Mouse (Mus musculus) lung, embryonic 14.5 days (tissue): ENCODE results near the gene Olfr467. TPM values are rescaled to one million over a fixed set of nuclear protein-coding genes. Genes with fewer than 3 reads are reported as not detected.

ENCODE experiments used
- ATAC-seq: fragments of 200-750 bp; cut with Nextera tagmentation; 2 replicates; pipeline ENCODE4 v1.8.0; 2017; ENCODE audit warnings: mild to moderate bottlenecking, moderate TSS enrichment, moderate library complexity; ENCODE audit not compliant: insufficient read depth
- DNase-seq: peaks from one replicate; pipeline ENCODE4 v3.0.0-alpha.2; 2015
- H3K27ac ChIP-seq: fragments of 300-500 bp; sonication (generic); 2 replicates; pipeline ENCODE4 v1.5.1; 2014; ENCODE audit warnings: low read depth, mild to moderate bottlenecking, moderate library complexity
- H3K27me3 ChIP-seq: fragments of 300-500 bp; sonication (generic); 2 replicates; pipeline ENCODE4 v1.6.1; 2014; ENCODE audit warnings: low read length, control low read depth; ENCODE audit not compliant: insufficient read depth
- H3K36me3 ChIP-seq: fragments of 300-500 bp; sonication (generic); 2 replicates; pipeline ENCODE4 v1.6.1; 2014; ENCODE audit warnings: control low read depth; ENCODE audit not compliant: insufficient read depth
- H3K4me1 ChIP-seq: fragments of 300-500 bp; sonication (generic); 2 replicates; pipeline ENCODE4 v1.6.1; 2014; ENCODE audit warnings: antibody characterized with exemption, control low read depth; ENCODE audit not compliant: insufficient read depth
- H3K4me2 ChIP-seq: fragments of 300-500 bp; sonication (generic); 2 replicates; pipeline ENCODE4 v1.6.1; 2014; ENCODE audit warnings: mild to moderate bottlenecking
- H3K4me3 ChIP-seq: fragments of 300-500 bp; sonication (generic); 2 replicates; pipeline ENCODE4 v1.5.1; 2014; ENCODE audit warnings: low read depth, low read length
- H3K9ac ChIP-seq: fragments of 300-500 bp; sonication (generic); 2 replicates; pipeline ENCODE4 v1.6.1; 2014
- H3K9me3 ChIP-seq: fragments of 300-500 bp; sonication (generic); 2 replicates; pipeline ENCODE4 v1.6.1; 2016; ENCODE audit warnings: low read depth, low read length, control low read depth
- CTCF ChIP-seq: IDR thresholded peaks from 2 replicates; pipeline ENCODE4 v1.5.1; 2016; ENCODE audit warnings: antibody characterized with exemption, low read depth
- WGBS: fragments of 180-500 bp; shearing (Covaris S2); extraction: QIAGEN DNeasy Blood & Tissue Kit; methylation state at CpG from one replicate; pipeline ENCODE4 v1.1.7; 2014; 5-methylcytosine and 5-hydroxymethylcytosine counted together
- polyA plus RNA-seq: library from polyadenylated mRNA; unstranded; fragments of >200 nt; fragmentation: Nextera tagmentation; extraction: Ambion mirVana; gene quantifications from 2 replicates; pipeline ENCODE4 v1.2.1, GENCODE M21; 2014

The Olfr467 gene
- polyA plus RNA-seq, result not detected in 2 replicates

- no peak within 1 kb of the TSS for H3K9ac ChIP-seq
- no peak within 1 kb of the TSS for H3K27ac ChIP-seq
- no peaks in the 10 kb centered on the region for H3K27me3 ChIP-seq
- no peaks in the 10 kb centered on the region for H3K36me3 ChIP-seq
- DNase-seq (no peak), ATAC-seq (no peak)
- no peaks in the 10 kb centered on the region; the same call in 1 of the 2 replicates for H3K9me3 ChIP-seq
- H3K4me2 ChIP-seq, result no peak within 1 kb of the TSS
- TF ChIP-seq CTCF, result no peak
- no peak within 1 kb of the TSS for H3K4me3 ChIP-seq
- H3K4me1 ChIP-seq, result no peaks in the 10 kb centered on the region
These were observed at the start of gene Olfr467 for GRCm38 (mm10) chr7:107811963-107812362. TSS of gene Olfr467 (plus strand) at chr7:107812263.

GRCm38 (mm10) chr7:107770812-107771211 lies 41.3 kb upstream of the Olfr467 start:
- no peak overlapping the region for H3K4me3 ChIP-seq
- no peak overlapping the region for H3K9ac ChIP-seq
- DNase-seq, result no peak
- H3K9me3 ChIP-seq, result no peaks in the 10 kb centered on the region
- no peak for ATAC-seq
- no peak overlapping the region for H3K27ac ChIP-seq
- no peaks in the 10 kb centered on the region for H3K36me3 ChIP-seq
- no peaks in the 10 kb centered on the region for H3K4me1 ChIP-seq
- WGBS, result 58% methylated on average over 6 of the region's 6 CpGs
- H3K27me3 ChIP-seq, result no peaks in the 10 kb centered on the region
- TF ChIP-seq CTCF, result no peak
- no peak overlapping the region for H3K4me2 ChIP-seq

- no peaks in the 10 kb centered on the region for H3K4me1 ChIP-seq
- H3K27me3 ChIP-seq, result no peaks in the 10 kb centered on the region
- no peaks in the 10 kb centered on the region for H3K36me3 ChIP-seq
- H3K9me3 ChIP-seq, result no peaks in the 10 kb centered on the region
- 66% methylated on average over 1 of the region's 1 CpGs for WGBS
- no peak overlapping the region for H3K9ac ChIP-seq
- ATAC-seq, result no peak
- no peak overlapping the region for H3K27ac ChIP-seq
- TF ChIP-seq CTCF, result no peak
- no peak overlapping the region for H3K4me2 ChIP-seq
- DNase-seq, result no peak
- H3K4me3 ChIP-seq, result no peak overlapping the region
These were observed 33.8 kb upstream of the Olfr467 start for GRCm38 (mm10) chr7:107778216-107778615.

GRCm38 (mm10) chr7:107779611-107780010 lies 32.5 kb upstream of the Olfr467 start:
- WGBS, result 38% methylated on average over 4 of the region's 4 CpGs

GRCm38 (mm10) chr7:107787977-107788620 lies 24.0 kb upstream of the Olfr467 start:
- TF ChIP-seq CTCF, result peak; percentile 66
- WGBS, result 46% methylated on average over 3 of the region's 3 CpGs

More at GRCm38 (mm10) chr7:107779611-107780010, 32.5 kb upstream of the Olfr467 start:
- Histone ChIP-seq H3K4me3 (no peak overlapping the region), H3K9me3 (no peaks in the 10 kb centered on the region), H3K4me2 (no peak overlapping the region), H3K4me1 (no peaks in the 10 kb centered on the region), H3K27ac (no peak overlapping the region), H3K27me3 (no peaks in the 10 kb centered on the region), H3K9ac (no peak overlapping the region), H3K36me3 (no peaks in the 10 kb centered on the region)
- peak; percentile 77 for TF ChIP-seq CTCF
- peak; percentile 52 for DNase-seq
- ATAC-seq, result no peak

GRCm38 (mm10) chr7:107796500-107796899 lies 15.6 kb upstream of the Olfr467 start:
- 89% methylated on average over 2 of the region's 2 CpGs for WGBS
- no peak for ATAC-seq
- no peak for TF ChIP-seq CTCF

More at GRCm38 (mm10) chr7:107787977-107788620, 24.0 kb upstream of the Olfr467 start:
- no peaks in the 10 kb centered on the region for H3K36me3 ChIP-seq
- H3K9ac ChIP-seq, result no peak overlapping the region
- H3K4me1 ChIP-seq, result no peaks in the 10 kb centered on the region
- DNase-seq (peak; percentile 61), ATAC-seq (no peak)
- H3K27me3 ChIP-seq, result no peaks in the 10 kb centered on the region
- no peak overlapping the region for H3K4me2 ChIP-seq
- H3K4me3 ChIP-seq, result no peak overlapping the region
- no peak overlapping the region for H3K27ac ChIP-seq
- no peaks in the 10 kb centered on the region for H3K9me3 ChIP-seq

GRCm38 (mm10) chr7:107801108-107801507 lies 11.0 kb upstream of the Olfr467 start, which contains the start of gene Ovch2:
TSS of gene Ovch2 (minus strand) at chr7:107801208.
- Histone ChIP-seq H3K9ac (no peak within 1 kb of the TSS), H3K4me1 (no peaks in the 10 kb centered on the region), H3K9me3 (no peaks in the 10 kb centered on the region), H3K36me3 (no peaks in the 10 kb centered on the region), H3K4me2 (no peak within 1 kb of the TSS), H3K27me3 (no peaks in the 10 kb centered on the region), H3K27ac (no peak within 1 kb of the TSS), H3K4me3 (no peak within 1 kb of the TSS)
- ATAC-seq (no peak), DNase-seq (no peak)
- 80% methylated on average over 2 of the region's 2 CpGs for WGBS
- TF ChIP-seq CTCF, result no peak

More at GRCm38 (mm10) chr7:107796500-107796899, 15.6 kb upstream of the Olfr467 start:
- Histone ChIP-seq H3K4me1 (no peaks in the 10 kb centered on the region), H3K4me3 (no peak overlapping the region), H3K27me3 (no peaks in the 10 kb centered on the region), H3K9ac (no peak overlapping the region), H3K4me2 (no peak overlapping the region), H3K27ac (no peak overlapping the region), H3K9me3 (no peaks in the 10 kb centered on the region), H3K36me3 (no peaks in the 10 kb centered on the region)
- DNase-seq, result no peak
